Mouse (Mus musculus): ENCODE results near the gene Srebf2.

GRCm38 (mm10) chr15:82120544-82120943 is 26.4 kb upstream of the Srebf2 start:
- TF ChIP-seq CTCF (IDR thresholded peaks at IDR 0.05; ENCODE audit: borderline replicate concordance, control insufficient read depth, extremely low read depth, insufficient read depth, low read length, poor library complexity) = no peak
- no peak for TF ChIP-seq POLR2A (IDR thresholded peaks at IDR 0.05; ENCODE audit: control insufficient read depth, extremely low read depth, insufficient read depth, low read length, poor library complexity)
